Mouse (Mus musculus) CH12.LX (cell line): ENCODE measurements at regions not wholly inside any gene's neighbourhood (a gene's known extent, or its start where the extent isn't known, plus 50 kb on each side); places are given as distances from the start of the nearest gene placed in this dataset.
"Not testable (repeated sequence)": the region's sequence is repeated elsewhere in the genome, so short reads cannot be mapped to it uniquely, and the experiment has no call there.

ENCODE experiments used
- DNase-seq: peaks from one replicate; pipeline ENCODE4 v3.0.0-alpha.2; 2013; ENCODE audit errors: extremely low read depth
- H3K27ac ChIP-seq: 2 replicates; pipeline ENCODE4 v1.5.1; 2012; ENCODE audit warnings: low read depth, mild to moderate bottlenecking, control low read depth, moderate library complexity; ENCODE audit not compliant: insufficient read depth
- H3K27me3 ChIP-seq: replicated peaks from 2 replicates; pipeline ENCODE3; 2012; ENCODE audit warnings: inconsistent platforms
- H3K36me3 ChIP-seq, 2 experiments: replicated peaks in 1 of 2; 2 replicates each; pipeline versions ENCODE3 to v1.6.1; 2012; ENCODE audit warnings: inconsistent platforms in 1 of 2, low read length in 1 of 2, mild to moderate bottlenecking in 1 of 2, mixed read lengths in 1 of 2, moderate library complexity in 1 of 2; ENCODE audit not compliant: control insufficient read depth in 1 of 2, insufficient read depth in 1 of 2
- H3K4me1 ChIP-seq, 2 experiments: 2 replicates each; pipeline ENCODE4 v1.6.1; 2012; ENCODE audit warnings: inconsistent platforms in 1 of 2, moderate library complexity in 1 of 2; ENCODE audit not compliant: insufficient read depth in 2 of 2, control insufficient read depth in 1 of 2
- H3K4me2 ChIP-seq: 2 replicates; pipeline ENCODE4 v1.6.1; 2012; ENCODE audit warnings: low read depth, mild to moderate bottlenecking, control low read depth; ENCODE audit not compliant: poor library complexity, insufficient read depth, severe bottlenecking
- H3K4me3 ChIP-seq, 3 experiments: fragments of 150-350 bp in 1 of 3; sonication (generic) in 1 of 3; replicated peaks in 1 of 3; 2 replicates each; pipeline versions ENCODE3 to v1.5.1; 2011 to 2012; ENCODE audit warnings: low read depth in 2 of 3, low read length in 2 of 3, mild to moderate bottlenecking in 2 of 3, moderate library complexity in 2 of 3, control low read depth in 1 of 3, improper control_type of control experiment in 1 of 3, inconsistent platforms in 1 of 3, mixed read lengths in 1 of 3; ENCODE audit not compliant: poor library complexity in 1 of 3
- H3K79me2 ChIP-seq: replicated peaks from 2 replicates; pipeline ENCODE4 v1.6.1; 2012; ENCODE audit warnings: mild to moderate bottlenecking, moderate library complexity; ENCODE audit not compliant: control insufficient read depth, poor library complexity, insufficient read depth, severe bottlenecking; ENCODE audit errors: extremely low read depth
- H3K9ac ChIP-seq: 2 replicates; pipeline ENCODE4 v1.6.1; 2012; ENCODE audit warnings: low read depth, mild to moderate bottlenecking, control low read depth, moderate library complexity; ENCODE audit not compliant: insufficient read depth
- H3K9me3 ChIP-seq: replicated peaks from 2 replicates; pipeline ENCODE3; 2012; ENCODE audit warnings: low read length, inconsistent platforms, mixed read lengths
- CTCF ChIP-seq, 2 experiments: IDR thresholded peaks in 1 of 2; conservative IDR thresholded peaks in 1 of 2; 2 replicates each; pipeline ENCODE4 v1.5.1; 2011 to 2012; ENCODE audit warnings: low read depth in 2 of 2, low read length in 2 of 2, improper control_type of control experiment in 1 of 2, inconsistent platforms in 1 of 2, mild to moderate bottlenecking in 1 of 2, moderate library complexity in 1 of 2
- E2F4 ChIP-seq: IDR thresholded peaks from 2 replicates; pipeline ENCODE4 v1.6.1; 2011; ENCODE audit warnings: low read depth, low read length, improper control_type of control experiment; ENCODE audit not compliant: insufficient replicate concordance
- ELF1 ChIP-seq: IDR thresholded peaks from 2 replicates; pipeline ENCODE4 v1.6.1; 2014; ENCODE audit warnings: low read depth, mild to moderate bottlenecking, inconsistent platforms, low read length, improper control_type of control experiment
- EP300 ChIP-seq: IDR thresholded peaks from 2 replicates; pipeline ENCODE4 v1.6.1; 2011; ENCODE audit warnings: low read length, improper control_type of control experiment
- ETS1 ChIP-seq: conservative IDR thresholded peaks from 2 replicates; pipeline ENCODE4 v1.6.1; 2012; ENCODE audit warnings: low read depth, mild to moderate bottlenecking, inconsistent platforms, low read length, improper control_type of control experiment, moderate library complexity
- GABPA ChIP-seq: IDR thresholded peaks from 2 replicates; pipeline ENCODE4 v1.6.1; 2012; ENCODE audit warnings: low read depth, low read length, improper control_type of control experiment, inconsistent platforms; ENCODE audit not compliant: insufficient replicate concordance
- HCFC1 ChIP-seq: IDR thresholded peaks from 2 replicates; pipeline ENCODE4 v1.6.1; 2012; ENCODE audit warnings: low read depth, mild to moderate bottlenecking, inconsistent platforms, low read length, improper control_type of control experiment
- IRF4 ChIP-seq: IDR thresholded peaks from 2 replicates; pipeline ENCODE4 v1.6.1; 2014; ENCODE audit warnings: low read depth, mild to moderate bottlenecking, inconsistent platforms, low read length, improper control_type of control experiment
- MAX ChIP-seq: IDR thresholded peaks from 2 replicates; pipeline ENCODE4 v1.6.1; 2011; ENCODE audit warnings: low read length, improper control_type of control experiment
- MXI1 ChIP-seq: IDR thresholded peaks from 2 replicates; pipeline ENCODE4 v1.6.1; 2011; ENCODE audit warnings: mild to moderate bottlenecking, low read depth, low read length, improper control_type of control experiment
- MYC ChIP-seq: IDR thresholded peaks from 2 replicates; pipeline ENCODE4 v1.6.1; 2011; ENCODE audit warnings: low read depth, mild to moderate bottlenecking, improper control_type of control experiment, low read length
- NRF1 ChIP-seq: IDR thresholded peaks from 2 replicates; pipeline ENCODE4 v1.6.1; 2014; ENCODE audit warnings: low read depth, mild to moderate bottlenecking, inconsistent platforms, low read length, improper control_type of control experiment, moderate library complexity
- PAX5 ChIP-seq: IDR thresholded peaks from 2 replicates; pipeline ENCODE4 v1.6.1; 2012; ENCODE audit warnings: low read length, inconsistent platforms, mixed read lengths
- POLR2A ChIP-seq: IDR thresholded peaks from 2 replicates; pipeline ENCODE4 v1.6.1; 2011; ENCODE audit warnings: low read depth, mild to moderate bottlenecking, improper control_type of control experiment, low read length
- TCF12 ChIP-seq: IDR thresholded peaks from 2 replicates; pipeline ENCODE4 v1.6.1; 2014; ENCODE audit warnings: low read depth, mild to moderate bottlenecking, inconsistent platforms, low read length, improper control_type of control experiment
- ZC3H11A ChIP-seq: IDR thresholded peaks from 2 replicates; pipeline ENCODE4 v1.6.1; 2012; ENCODE audit warnings: low read depth, mild to moderate bottlenecking, inconsistent platforms, low read length, improper control_type of control experiment
- dilution Hi-C: fragments of 300-500 bp; cut with MboI; formaldehyde crosslinking; loops from 2 replicates; pipeline ENCODE4 v1.14.3; 2020; ENCODE audit warnings: low sequenced_read_pairs; ENCODE audit not compliant: extremely low pct_unique_long_range_greater_than_20kb, extremely low pct_ligation_motif_present
- in situ Hi-C: fragments of 300-500 bp; cut with MboI; formaldehyde crosslinking; loops from 3 replicates; pipeline ENCODE4 v1.14.3; 2019; ENCODE audit warnings: low sequenced_read_pairs, low pct_ligation_motif_present, low pct_unique_long_range_greater_than_20kb, mixed read lengths

- H3K79me2 ChIP-seq, dilution Hi-C loops, H3K4me3 ChIP-seq, DNase-seq, H3K36me3 ChIP-seq, H3K4me1 ChIP-seq, in situ Hi-C loops, H3K27me3 ChIP-seq, H3K27ac ChIP-seq, H3K9ac ChIP-seq, H3K4me2 ChIP-seq: not testable (repeated sequence)
- peaks cover 61% of the 10 kb centered on the region for H3K9me3 ChIP-seq
These were observed 289.7 kb upstream of the Irx1 start for GRCm38 (mm10) chr13:72253242-72253641.

GRCm38 (mm10) chr13:72258794-72259193 is 295.3 kb upstream of the Irx1 start:
- no peak overlapping the region for H3K9ac ChIP-seq
- in situ Hi-C loops, result no loop called here
- H3K4me1 ChIP-seq, result no peaks in the 10 kb centered on the region
- H3K4me2 ChIP-seq, result no peak overlapping the region
- no peak overlapping the region for H3K4me3 ChIP-seq
- TF ChIP-seq PAX5, result no peak
- no peak for TF ChIP-seq MXI1
- no peak for TF ChIP-seq MYC
- no peak for TF ChIP-seq POLR2A
- TF ChIP-seq E2F4, result no peak
- no peak for TF ChIP-seq MAX
- TF ChIP-seq ELF1, result no peak
- TF ChIP-seq EP300, result no peak
- TF ChIP-seq GABPA, result no peak
- peaks cover 85% of the 10 kb centered on the region for H3K9me3 ChIP-seq
- no peaks in the 10 kb centered on the region for H3K79me2 ChIP-seq
- H3K27ac ChIP-seq, result no peak overlapping the region
- no peak for DNase-seq
- H3K27me3 ChIP-seq, result no peaks in the 10 kb centered on the region
- dilution Hi-C loops, result no loop called here
- H3K36me3 ChIP-seq, result no peaks in the 10 kb centered on the region

GRCm38 (mm10) chr13:72264416-72264815 is 300.9 kb upstream of the Irx1 start:
- no peaks in the 10 kb centered on the region for H3K36me3 ChIP-seq

More at GRCm38 (mm10) chr13:72264416-72264815, 300.9 kb upstream of the Irx1 start:
- Histone ChIP-seq H3K9me3 (peaks cover 85% of the 10 kb centered on the region), H3K4me2 (no peak overlapping the region), H3K9ac (no peak overlapping the region), H3K79me2 (no peaks in the 10 kb centered on the region), H3K27me3 (no peaks in the 10 kb centered on the region), H3K4me1 (no peaks in the 10 kb centered on the region), H3K27ac (no peak overlapping the region), H3K4me3 (no peak overlapping the region)
- DNase-seq, result no peak
- dilution Hi-C loops (no loop called here), in situ Hi-C loops (no loop called here)
- no peak for TF ChIP-seq TCF12
- TF ChIP-seq NRF1, result no peak
- no peak for TF ChIP-seq ETS1
- TF ChIP-seq IRF4, result no peak
- TF ChIP-seq ZC3H11A, result no peak
- TF ChIP-seq PAX5, result no peak
- no peak for TF ChIP-seq CTCF (conservative IDR thresholded peaks at IDR 0.05 in 1 of 2, IDR thresholded peaks at IDR 0.05 in 1 of 2; ENCODE audit: low read depth in 2 of 2, low read length in 2 of 2)
- TF ChIP-seq HCFC1, result no peak
